Mouse (Mus musculus) heart, embryonic 13.5 days (tissue): ENCODE measurements around the gene Trabd2b. TPM values are rescaled to one million over a fixed set of nuclear protein-coding genes. Genes with fewer than 3 reads are reported as not detected.

Experiments used
- ATAC-seq: fragments of 200-750 bp; cut with Nextera tagmentation; 2 replicates; pipeline ENCODE4 v1.8.0; 2017; ENCODE audit warnings: moderate TSS enrichment; ENCODE audit not compliant: insufficient number of reproducible peaks, low FRiP score, low TSS enrichment; ENCODE audit errors: extremely low read depth
- H3K27ac ChIP-seq: fragments of 300-500 bp; sonication (generic); replicated peaks from 2 replicates; pipeline ENCODE4 v1.5.1; 2015; ENCODE audit warnings: moderate library complexity, mild to moderate bottlenecking, inconsistent platforms
- H3K27me3 ChIP-seq: fragments of 300-500 bp; sonication (generic); replicated peaks from 2 replicates; pipeline ENCODE4 v1.6.1; 2015; ENCODE audit warnings: mild to moderate bottlenecking, inconsistent platforms
- H3K36me3 ChIP-seq: fragments of 300-500 bp; sonication (generic); 2 replicates; pipeline ENCODE4 v1.6.1; 2015; ENCODE audit warnings: mild to moderate bottlenecking, inconsistent platforms
- H3K4me1 ChIP-seq: fragments of 300-500 bp; sonication (generic); 2 replicates; pipeline ENCODE4 v1.6.1; 2015; ENCODE audit warnings: inconsistent platforms
- H3K4me2 ChIP-seq: fragments of 300-500 bp; sonication (generic); 2 replicates; pipeline ENCODE4 v1.6.1; 2015; ENCODE audit warnings: inconsistent platforms, mild to moderate bottlenecking, moderate library complexity
- H3K4me3 ChIP-seq: fragments of 300-500 bp; sonication (generic); 2 replicates; pipeline ENCODE4 v1.5.1; 2015; ENCODE audit warnings: moderate library complexity, mild to moderate bottlenecking, inconsistent platforms
- H3K9ac ChIP-seq: fragments of 300-500 bp; sonication (generic); 2 replicates; pipeline ENCODE4 v1.6.1; 2015; ENCODE audit warnings: inconsistent platforms, mild to moderate bottlenecking, moderate library complexity
- H3K9me3 ChIP-seq: fragments of 300-500 bp; sonication (generic); 2 replicates; pipeline ENCODE4 v1.6.1; 2016; ENCODE audit warnings: inconsistent platforms
- WGBS: fragments of 180-500 bp; shearing (Covaris S2); methylation state at CpG from one replicate; pipeline ENCODE4 v1.1.7; 2015; ENCODE audit warnings: mixed read lengths; 5-methylcytosine and 5-hydroxymethylcytosine counted together
- polyA plus RNA-seq: library from polyadenylated mRNA; unstranded; fragments of >200 nt; fragmentation: Nextera tagmentation; extraction: Ambion mirVana; gene quantifications from 2 replicates; pipeline ENCODE4 v1.2.1, GENCODE M21; 2015

Trabd2b gene
- polyA plus RNA-seq, 1 experiment from 2014 or later, result 1.7 TPM

DNA sequence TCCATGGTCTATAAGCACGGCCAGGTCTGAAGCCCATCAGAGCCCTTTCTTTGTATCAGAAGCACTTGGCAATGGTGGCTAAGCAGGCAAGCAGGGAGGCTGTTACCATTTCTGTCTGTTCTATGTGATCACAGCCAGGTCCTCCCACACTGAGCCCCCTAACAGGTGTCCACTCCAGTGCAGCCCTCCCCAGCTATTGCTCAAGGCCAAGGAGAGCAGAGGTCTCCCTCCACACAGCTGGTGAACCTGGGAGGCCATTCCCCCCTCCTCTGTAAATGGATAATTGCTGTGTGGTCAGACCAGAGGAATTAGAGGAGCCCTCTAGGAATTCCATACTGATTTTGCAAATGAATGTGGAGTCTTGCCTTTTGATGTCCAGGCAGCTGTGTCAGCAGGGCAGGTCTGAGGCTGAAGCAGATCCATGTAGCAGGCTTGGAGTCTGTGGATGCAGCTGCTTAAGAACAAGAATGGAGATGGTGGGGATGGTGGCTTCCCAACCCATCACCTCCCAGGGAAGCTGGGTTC lies 161.6 kb downstream of the Trabd2b start:
- Histone ChIP-seq H3K9me3 (no peaks in the 10 kb centered on the region), H3K27me3 (peaks cover 65% of the 10 kb centered on the region), H3K4me3 (no peak overlapping the region), H3K4me2 (no peak overlapping the region), H3K4me1 (0 out of 2 replicates have a peak, but pooled peaks cover 2% of the 10 kb centered on the region), H3K27ac (no peak overlapping the region), H3K9ac (no peak overlapping the region), H3K36me3 (no peaks in the 10 kb centered on the region)
- no peak for ATAC-seq
- WGBS, result 72% methylated on average over 1 of the region's 1 CpGs

DNA sequence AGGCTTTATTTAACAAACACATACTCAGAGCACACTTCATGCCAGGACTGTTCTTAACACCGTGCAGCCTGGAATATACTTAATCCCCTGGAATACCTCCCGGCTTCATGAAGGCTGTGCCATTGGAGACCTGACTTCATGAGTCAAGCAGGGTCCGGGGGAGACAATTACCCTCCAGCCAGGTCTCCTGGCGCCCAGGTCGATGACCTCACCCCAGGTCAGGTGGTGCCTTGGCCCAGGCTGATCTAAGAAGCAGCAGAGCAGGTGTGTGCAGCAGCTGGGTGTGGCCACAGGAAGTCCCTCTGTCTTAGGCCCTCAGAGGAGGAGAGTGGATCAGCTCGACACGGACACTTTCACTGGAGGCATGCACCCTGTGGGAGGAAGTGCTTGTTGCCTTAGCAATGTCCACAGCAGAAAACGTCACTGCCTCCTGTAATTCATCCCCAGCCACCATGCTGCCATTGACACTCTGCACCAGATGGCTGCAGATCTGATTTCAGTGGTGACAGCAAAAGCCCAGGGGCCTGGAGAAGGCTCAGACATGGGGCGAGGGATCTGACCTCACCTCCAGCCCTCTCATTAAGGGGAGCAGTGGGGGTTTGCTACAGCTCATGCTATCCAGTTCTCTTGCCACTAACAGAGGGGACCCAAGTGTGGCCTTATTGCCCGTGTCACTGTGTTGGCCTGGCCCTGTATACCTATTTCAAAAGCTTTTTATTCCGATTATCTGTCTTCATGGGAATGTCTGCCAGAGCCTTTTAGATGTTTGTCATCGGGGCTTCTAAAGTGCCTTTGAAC lies 171.8 kb downstream of the Trabd2b start:
- Histone ChIP-seq H3K9ac (no peak overlapping the region), H3K27me3 (peaks cover 24% of the 10 kb centered on the region), H3K4me2 (no peak overlapping the region), H3K36me3 (no peaks in the 10 kb centered on the region), H3K4me3 (no peak overlapping the region), H3K4me1 (peaks cover 29% of the 10 kb centered on the region), H3K27ac (no peak overlapping the region), H3K9me3 (no peaks in the 10 kb centered on the region)
- ATAC-seq, result 0 out of 2 replicates have a peak, but pooled peaks have one; percentile 14
- WGBS, result 37% methylated on average over 12 of the region's 12 CpGs

DNA sequence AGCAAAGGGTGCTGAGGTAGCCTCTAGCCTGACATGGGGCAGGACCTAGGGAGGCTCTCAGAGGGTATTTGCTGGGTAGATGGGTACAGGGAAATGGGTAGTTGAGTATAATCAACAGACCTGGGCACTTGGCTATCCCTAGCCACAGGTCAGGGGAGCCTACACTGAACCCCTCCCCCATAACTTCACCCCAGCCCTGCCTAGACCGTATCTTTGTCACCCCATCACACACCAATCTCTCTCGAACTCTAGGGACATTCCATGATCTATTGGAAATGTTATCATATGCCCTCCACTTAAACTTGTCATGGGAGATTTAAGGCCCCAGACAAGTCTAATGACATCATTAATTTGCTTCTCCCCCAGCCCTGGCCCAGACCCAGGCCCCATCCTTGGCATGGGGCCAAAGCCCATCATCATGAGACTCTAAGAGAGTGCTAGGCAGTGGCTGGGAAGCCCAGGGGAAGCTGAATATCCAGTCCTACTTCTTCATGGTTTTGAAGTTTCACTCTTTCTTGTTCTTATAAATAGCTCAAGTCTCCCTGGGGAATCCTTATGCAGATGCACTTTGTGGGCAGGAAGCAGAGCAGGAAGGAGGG lies 177.1 kb downstream of the Trabd2b start:
- Histone ChIP-seq H3K36me3 (no peaks in the 10 kb centered on the region), H3K4me3 (no peak overlapping the region), H3K9me3 (no peaks in the 10 kb centered on the region), H3K27me3 (peaks cover 58% of the 10 kb centered on the region), H3K4me2 (no peak overlapping the region), H3K27ac (no peak overlapping the region), H3K9ac (no peak overlapping the region), H3K4me1 (peaks cover 31% of the 10 kb centered on the region)
- 47% methylated on average over 2 of the region's 2 CpGs for WGBS
- ATAC-seq, result no peak

DNA sequence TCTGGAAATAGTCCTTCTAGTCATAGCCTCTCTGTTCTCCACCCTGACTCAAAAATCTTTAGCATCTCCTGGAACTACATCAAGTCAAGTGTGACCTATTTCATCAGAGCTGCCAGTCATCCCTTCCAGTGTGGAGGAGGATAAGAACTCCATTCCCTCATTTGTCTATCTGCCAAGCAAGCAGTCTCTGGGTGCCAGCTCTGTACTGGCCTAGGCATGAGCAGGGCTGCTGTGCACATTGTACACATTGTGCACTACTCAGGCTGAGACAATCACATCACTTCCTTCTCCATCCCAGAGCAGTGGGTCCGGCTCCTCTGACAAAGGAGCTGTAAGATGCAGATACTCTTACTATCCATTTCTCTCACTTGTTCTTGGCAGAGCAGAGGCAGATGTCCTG lies 178.2 kb downstream of the Trabd2b start:
- Histone ChIP-seq H3K27me3 (peaks cover 66% of the 10 kb centered on the region), H3K9ac (no peak overlapping the region), H3K27ac (no peak overlapping the region), H3K4me1 (peaks cover 23% of the 10 kb centered on the region), H3K36me3 (no peaks in the 10 kb centered on the region), H3K4me2 (no peak overlapping the region), H3K9me3 (no peaks in the 10 kb centered on the region), H3K4me3 (no peak overlapping the region)
- no peak for ATAC-seq
- WGBS, result 60% methylated on average over 1 of the region's 1 CpGs

DNA sequence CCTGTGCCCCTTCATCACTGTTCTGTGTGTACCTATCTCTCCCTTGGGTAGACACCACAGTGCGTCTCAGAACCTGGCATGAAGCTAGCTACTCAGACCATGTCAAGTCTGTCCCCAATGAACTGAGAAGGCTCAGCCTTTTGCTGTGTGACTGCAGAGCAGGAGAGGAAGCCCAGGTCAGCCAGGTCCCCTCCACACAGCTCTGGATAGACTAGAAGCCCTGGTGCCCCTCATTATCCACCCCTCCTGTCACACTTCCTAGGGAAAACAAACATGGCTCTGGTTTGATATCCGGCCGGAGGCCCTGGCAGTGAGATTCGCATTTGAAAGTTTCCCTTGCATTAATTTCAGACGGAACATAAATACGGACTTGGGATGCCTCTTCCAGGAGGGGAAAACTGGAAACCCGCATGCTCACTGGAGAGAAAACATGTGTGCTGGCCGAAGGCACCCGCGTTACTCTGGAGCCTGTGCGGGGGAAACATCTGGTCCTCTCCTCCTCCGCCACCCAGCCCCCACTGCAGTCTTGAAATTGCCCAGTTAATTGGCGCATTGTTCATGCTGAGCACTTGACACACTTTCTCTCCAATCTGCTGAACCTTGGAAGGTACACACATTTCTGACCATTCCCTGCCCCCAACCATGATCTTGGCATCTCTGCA lies 187.2 kb downstream of the Trabd2b start:
- Histone ChIP-seq H3K4me2 (no peak overlapping the region), H3K4me1 (peaks cover 26% of the 10 kb centered on the region), H3K9me3 (no peaks in the 10 kb centered on the region), H3K36me3 (no peaks in the 10 kb centered on the region), H3K27ac (peak overlapping the region; percentile 32), H3K27me3 (peaks cover 93% of the 10 kb centered on the region), H3K4me3 (no peak overlapping the region), H3K9ac (no peak overlapping the region)
- WGBS, result 45% methylated on average over 13 of the region's 13 CpGs
- peak; percentile 26; the same call in 1 of the 2 replicates for ATAC-seq

DNA sequence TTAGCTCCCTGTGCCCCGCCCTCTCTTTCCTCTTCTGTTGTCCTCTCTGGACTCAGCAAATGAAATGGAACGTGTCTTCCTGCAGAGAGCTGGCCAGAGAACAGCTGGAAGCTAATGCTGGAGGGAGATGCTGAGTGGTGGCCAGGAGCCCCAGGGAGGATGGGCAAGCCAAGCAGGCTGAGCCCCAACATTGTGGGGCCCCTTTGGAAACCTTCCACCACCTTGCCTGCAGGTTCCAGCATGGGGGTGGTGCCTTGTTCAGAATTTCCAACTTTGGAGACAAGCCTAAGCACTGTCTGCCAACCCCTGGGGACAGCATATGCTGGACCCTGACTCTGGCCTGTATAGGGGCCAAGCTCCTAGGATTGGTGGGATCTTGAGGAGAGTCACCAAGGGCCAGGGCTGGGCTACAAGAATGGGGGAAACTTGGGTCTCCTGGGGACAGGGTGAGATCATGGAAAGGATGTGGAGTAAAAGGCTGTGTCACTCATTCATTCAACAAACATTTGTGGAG lies 188.7 kb downstream of the Trabd2b start:
- no peak; the same call in 1 of the 2 replicates for ATAC-seq
- Histone ChIP-seq H3K9ac (no peak overlapping the region), H3K27ac (no peak overlapping the region), H3K9me3 (no peaks in the 10 kb centered on the region), H3K36me3 (no peaks in the 10 kb centered on the region), H3K4me1 (peaks cover 26% of the 10 kb centered on the region), H3K27me3 (peaks cover 93% of the 10 kb centered on the region), H3K4me2 (no peak overlapping the region), H3K4me3 (no peak overlapping the region)
- 47% methylated on average over 2 of the region's 2 CpGs for WGBS

DNA sequence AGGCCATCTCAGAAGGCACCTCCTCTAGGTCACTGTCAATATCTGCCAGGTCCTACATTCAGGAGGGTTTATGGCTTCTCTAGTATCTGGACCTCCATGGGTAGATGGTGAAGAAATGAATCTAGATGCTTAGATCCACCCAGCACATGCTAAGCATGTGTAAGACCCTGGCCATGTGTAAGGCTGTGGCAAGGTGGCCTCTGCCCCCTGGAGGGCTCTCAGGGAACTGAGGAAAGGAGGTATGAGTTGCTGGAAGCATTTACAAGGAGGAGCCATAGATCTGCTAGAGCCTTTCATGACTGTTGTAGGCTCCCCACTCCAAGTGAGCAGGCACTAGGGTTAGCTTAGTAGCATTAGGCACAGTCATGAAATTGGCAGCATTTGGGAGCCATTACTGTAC lies 192.6 kb downstream of the Trabd2b start:
- Histone ChIP-seq H3K9ac (no peak overlapping the region), H3K36me3 (no peaks in the 10 kb centered on the region), H3K27ac (no peak overlapping the region), H3K27me3 (peaks cover 98% of the 10 kb centered on the region), H3K4me2 (no peak overlapping the region), H3K9me3 (no peaks in the 10 kb centered on the region), H3K4me1 (peaks cover 24% of the 10 kb centered on the region), H3K4me3 (no peak overlapping the region)
- no peak for ATAC-seq

DNA sequence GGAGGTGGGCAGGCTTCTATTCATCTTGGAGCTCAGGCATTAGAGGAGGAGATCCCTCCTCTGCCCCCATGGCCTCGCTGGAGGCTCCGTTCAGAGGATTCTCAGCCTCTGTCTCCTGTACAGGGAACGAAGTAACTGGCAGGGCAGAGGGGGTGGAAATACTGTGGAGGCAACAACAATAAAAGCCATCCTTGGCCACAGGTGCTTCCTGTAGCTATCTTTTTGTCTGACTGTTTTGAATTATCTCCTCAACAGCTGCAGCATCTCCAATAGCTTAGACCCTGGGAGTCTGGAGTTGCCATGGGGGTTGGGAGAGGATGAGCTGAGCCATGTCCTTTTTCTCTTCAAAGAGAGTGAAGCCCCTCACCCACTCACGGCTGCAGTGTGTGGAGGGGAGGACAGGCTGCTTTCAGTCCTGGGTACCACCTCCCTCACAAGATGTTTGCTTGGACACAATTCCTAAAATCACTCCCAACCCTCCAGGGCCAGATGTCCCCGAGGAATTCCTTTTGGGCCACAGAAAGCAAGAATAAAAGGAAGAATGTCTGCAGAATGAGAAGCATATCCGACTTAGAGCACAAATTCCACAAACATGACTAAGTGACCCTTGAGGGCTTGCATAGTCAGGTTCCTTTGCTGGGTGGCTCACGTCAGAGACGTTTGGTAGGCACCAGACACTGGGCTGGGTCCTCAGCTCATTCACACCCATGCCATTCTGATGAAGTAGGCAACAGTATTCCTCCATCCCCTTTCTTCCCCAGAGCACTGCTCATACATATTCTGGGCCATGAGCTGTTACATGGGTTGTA lies 194.9 kb downstream of the Trabd2b start:
- no peak overlapping the region for H3K4me2 ChIP-seq
- no peak for ATAC-seq
- no peak overlapping the region for H3K9ac ChIP-seq
- no peaks in the 10 kb centered on the region for H3K9me3 ChIP-seq
- H3K4me1 ChIP-seq, result peaks cover 10% of the 10 kb centered on the region
- no peaks in the 10 kb centered on the region for H3K36me3 ChIP-seq
- H3K27me3 ChIP-seq, result peaks cover 96% of the 10 kb centered on the region
- no peak overlapping the region for H3K27ac ChIP-seq
- WGBS, result 36% methylated on average over 8 of the region's 8 CpGs
- no peak overlapping the region for H3K4me3 ChIP-seq

DNA sequence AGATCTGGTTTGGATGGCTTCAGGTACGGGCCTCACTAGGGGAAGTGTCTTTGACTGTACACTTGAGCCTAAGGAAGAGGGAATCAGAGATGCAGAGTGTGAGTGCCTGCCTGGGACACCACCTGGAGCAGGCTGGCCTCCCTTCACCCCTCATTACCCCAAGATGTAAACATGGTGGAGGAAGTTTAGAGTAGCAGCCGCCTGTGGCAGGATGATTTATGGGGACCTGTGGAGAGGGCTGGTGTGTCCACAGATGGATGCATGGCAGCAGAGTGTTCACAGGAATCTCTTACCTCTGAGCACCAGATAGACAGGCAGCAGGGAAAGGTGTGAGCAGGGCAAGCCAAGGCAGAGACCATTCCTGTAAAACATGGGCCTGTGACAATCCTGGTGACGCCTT lies 199.1 kb downstream of the Trabd2b start:
- Histone ChIP-seq H3K27me3 (peaks cover 87% of the 10 kb centered on the region), H3K9me3 (no peaks in the 10 kb centered on the region), H3K9ac (no peak overlapping the region), H3K27ac (no peak overlapping the region), H3K4me1 (peaks cover 14% of the 10 kb centered on the region), H3K4me2 (no peak overlapping the region), H3K36me3 (no peaks in the 10 kb centered on the region), H3K4me3 (no peak overlapping the region)
- no peak for ATAC-seq
- WGBS, result 76% methylated on average over 3 of the region's 3 CpGs

DNA sequence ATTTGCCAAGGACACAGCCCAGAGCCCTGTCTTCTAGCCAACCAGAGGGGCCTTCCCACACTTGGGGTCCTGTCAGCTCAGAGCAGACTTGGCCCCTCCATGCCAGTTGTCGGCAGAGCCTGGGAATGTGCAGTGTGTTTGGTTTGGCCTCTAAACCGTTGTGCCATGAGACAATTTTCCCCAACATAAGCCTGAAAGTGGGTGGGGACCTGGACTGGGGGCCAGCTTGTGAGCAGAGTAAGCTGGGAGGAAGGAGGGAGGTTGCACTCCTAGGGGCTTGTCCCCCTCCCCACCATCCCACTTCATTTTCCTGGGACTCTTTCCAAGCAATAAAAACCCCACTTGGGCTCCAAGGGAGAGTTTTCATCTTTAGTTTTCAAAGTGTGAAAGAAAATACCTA lies 201.3 kb downstream of the Trabd2b start:
- 52% methylated on average over 2 of the region's 2 CpGs for WGBS
- H3K27ac ChIP-seq, result 0 out of 2 replicates have a peak overlapping the region, but pooled peaks have one; percentile 20
- H3K4me1 ChIP-seq, result peaks cover 5% of the 10 kb centered on the region; the same call in 1 of the 2 replicates
- H3K9ac ChIP-seq, result no peak overlapping the region
- no peak overlapping the region for H3K4me2 ChIP-seq
- H3K27me3 ChIP-seq, result peaks cover 80% of the 10 kb centered on the region
- no peaks in the 10 kb centered on the region for H3K36me3 ChIP-seq
- no peaks in the 10 kb centered on the region for H3K9me3 ChIP-seq
- H3K4me3 ChIP-seq, result no peak overlapping the region
- ATAC-seq, result no peak
